Mouse (Mus musculus): ENCODE results near the gene Adamts14. TPM values are rescaled to one million over a fixed set of nuclear protein-coding genes. Genes with fewer than 3 reads are reported as not detected.

Gene Adamts14
- polyA plus RNA-seq, 1 experiment: not detected

DNA sequence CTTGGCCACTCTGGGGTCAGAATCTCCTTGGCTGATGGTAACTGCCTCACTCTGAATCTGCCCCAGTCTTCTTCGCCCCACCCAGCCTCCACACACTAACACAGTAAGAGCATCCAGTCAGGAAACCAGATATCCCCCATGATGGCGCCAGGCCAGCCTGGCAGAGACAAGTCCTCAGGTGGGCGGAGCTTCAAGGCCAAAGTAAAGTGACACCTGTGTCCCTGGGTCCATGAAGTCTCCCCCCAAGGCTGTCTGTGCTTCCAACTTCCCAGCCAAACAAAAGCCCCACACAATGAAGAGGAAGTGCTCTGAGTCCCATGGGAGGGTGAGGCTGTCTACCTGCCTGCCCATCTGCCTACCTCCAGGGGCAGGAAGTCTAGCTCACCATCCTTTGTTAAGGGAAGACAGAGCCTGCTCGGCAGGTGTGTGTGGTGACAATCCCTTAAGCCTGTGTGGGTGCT is 31.2 kb downstream of the Adamts14 start:
- no peak for TF ChIP-seq TAL1 (IDR thresholded peaks at IDR 0.05; ENCODE audit: low read length)
- TF ChIP-seq GATA1 (IDR thresholded peaks at IDR 0.05; ENCODE audit: low read length): no peak
- H3K36me3 ChIP-seq (ENCODE audit: control insufficient read depth): no peaks in the 10 kb centered on the region

DNA sequence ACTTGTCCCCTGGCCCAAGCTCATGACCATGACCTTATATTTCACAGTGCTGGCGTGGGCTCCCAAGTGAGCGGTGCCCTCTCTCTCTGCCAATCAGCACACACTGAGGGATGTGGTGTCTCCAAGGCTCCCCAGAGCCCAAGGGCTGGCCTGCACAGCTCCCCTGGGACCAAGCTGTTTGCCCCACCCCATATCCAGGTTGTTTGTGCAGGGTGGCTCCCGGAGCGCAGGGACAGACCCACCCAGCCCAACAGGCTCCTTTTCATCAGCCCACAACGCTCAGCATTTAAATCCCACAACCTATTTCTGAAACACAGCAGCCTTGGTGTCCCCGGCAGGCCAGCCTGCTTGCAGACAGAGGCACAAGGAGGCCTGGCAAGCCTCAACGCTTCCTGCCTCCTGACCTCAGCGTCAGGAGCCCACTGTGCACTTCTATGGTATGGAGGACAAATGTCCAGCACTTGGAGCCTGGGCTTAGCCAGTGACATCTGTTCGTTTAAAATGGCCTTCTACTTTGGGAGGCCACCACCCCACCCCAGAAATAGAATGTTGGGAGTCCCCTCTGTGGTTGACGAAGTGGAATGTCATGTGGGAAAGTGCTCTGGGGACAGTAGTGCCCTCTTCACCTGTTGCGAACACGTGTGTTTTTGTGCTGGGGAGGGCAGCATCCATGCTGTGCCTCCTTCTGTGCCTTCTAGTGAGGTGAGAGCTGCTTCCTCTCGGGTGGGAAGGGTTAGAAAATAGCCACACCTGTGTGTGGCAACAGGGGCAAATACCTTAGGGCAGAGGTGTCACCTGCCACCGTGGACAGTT is 32.9 kb downstream of the Adamts14 start:
- Histone ChIP-seq H3K4me1 (ENCODE audit: control insufficient read depth) (no peaks in the 10 kb centered on the region), H3K4me3 (replicated peaks) (no peak overlapping the region), H3K9me3 (ENCODE audit: control insufficient read depth, low read length) (no peaks in the 10 kb centered on the region), H3K36me3 (ENCODE audit: control insufficient read depth) (no peaks in the 10 kb centered on the region), H3K27me3 (ENCODE audit: control insufficient read depth) (no peaks in the 10 kb centered on the region)
- TF ChIP-seq GATA1 (IDR thresholded peaks at IDR 0.05; ENCODE audit: low read length) (no peak), TAL1 (IDR thresholded peaks at IDR 0.05; ENCODE audit: low read length) (no peak)

More for the DNA sequence above, 31.2 kb downstream of the Adamts14 start:
- Histone ChIP-seq H3K9me3 (ENCODE audit: control insufficient read depth, low read length) (no peaks in the 10 kb centered on the region), H3K4me3 (replicated peaks) (no peak overlapping the region), H3K4me1 (ENCODE audit: control insufficient read depth) (no peaks in the 10 kb centered on the region), H3K27me3 (ENCODE audit: control insufficient read depth) (no peaks in the 10 kb centered on the region)

DNA sequence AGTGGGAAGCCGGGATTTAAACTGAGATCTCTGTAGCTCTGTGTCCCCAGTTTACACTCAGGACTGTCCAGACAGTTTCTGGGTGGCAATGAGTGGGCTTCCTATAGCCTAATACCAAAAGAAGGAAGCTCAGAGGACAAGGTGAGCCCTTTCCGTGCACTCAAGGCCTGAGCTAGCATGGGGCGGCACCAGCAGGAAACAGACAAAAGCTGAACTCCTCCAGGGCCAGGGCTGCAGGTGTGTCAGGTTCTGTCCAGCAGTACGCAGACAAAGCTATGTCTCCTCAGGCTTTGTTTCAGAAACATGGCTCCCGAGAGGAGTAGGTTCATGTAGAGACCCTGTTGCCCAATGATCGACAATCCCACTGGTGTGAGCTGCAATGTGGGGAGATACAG is 35.9 kb downstream of the Adamts14 start:
- Histone ChIP-seq H3K36me3 (ENCODE audit: control insufficient read depth) (no peaks in the 10 kb centered on the region), H3K4me3 (replicated peaks) (no peak overlapping the region), H3K27me3 (ENCODE audit: control insufficient read depth) (no peaks in the 10 kb centered on the region), H3K4me1 (ENCODE audit: control insufficient read depth) (no peaks in the 10 kb centered on the region), H3K9me3 (ENCODE audit: control insufficient read depth, low read length) (no peaks in the 10 kb centered on the region)
- TF ChIP-seq GATA1 (IDR thresholded peaks at IDR 0.05; ENCODE audit: low read length) (no peak), TAL1 (IDR thresholded peaks at IDR 0.05; ENCODE audit: low read length) (no peak)

DNA sequence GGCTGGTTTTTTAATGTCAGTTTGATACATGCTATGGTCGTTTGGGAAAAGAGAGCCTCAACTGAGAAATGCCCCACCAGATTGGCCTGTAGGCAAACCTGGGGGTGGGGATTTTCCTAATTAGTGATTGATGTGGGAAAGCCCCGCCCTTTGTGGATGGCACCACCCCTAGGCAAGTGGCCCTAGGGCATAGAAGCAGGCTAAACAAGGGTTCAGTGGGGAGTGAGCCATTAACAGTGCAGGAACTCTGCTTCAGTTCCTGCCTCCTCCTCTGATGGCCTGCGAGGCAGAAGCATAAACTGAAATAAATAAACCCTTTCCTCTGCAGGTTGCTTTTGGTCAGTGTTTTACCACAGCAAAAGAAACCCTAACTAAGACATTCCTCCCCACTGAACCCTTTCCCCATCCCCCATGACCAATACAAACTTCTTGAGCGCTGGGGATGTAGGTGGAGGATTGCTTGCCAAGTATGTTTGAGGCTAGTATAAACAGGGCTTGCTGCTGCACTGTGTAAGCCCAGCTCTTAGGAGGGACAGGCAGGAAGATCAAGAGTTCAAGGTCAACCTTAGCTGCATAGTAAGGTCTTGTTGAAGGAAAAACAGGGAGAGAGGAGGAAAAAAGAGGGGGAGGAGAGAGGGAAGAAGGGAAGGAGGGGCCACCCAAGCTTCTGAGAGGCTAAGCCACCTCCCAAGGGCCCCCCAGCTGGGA is 36.4 kb downstream of the Adamts14 start:
- no peak overlapping the region for H3K4me3 ChIP-seq (replicated peaks)
- no peaks in the 10 kb centered on the region for H3K4me1 ChIP-seq (ENCODE audit: control insufficient read depth)
- no peaks in the 10 kb centered on the region for H3K36me3 ChIP-seq (ENCODE audit: control insufficient read depth)
- no peaks in the 10 kb centered on the region for H3K9me3 ChIP-seq (ENCODE audit: control insufficient read depth, low read length)
- TF ChIP-seq GATA1 (IDR thresholded peaks at IDR 0.05; ENCODE audit: low read length): no peak
- TF ChIP-seq TAL1 (IDR thresholded peaks at IDR 0.05; ENCODE audit: low read length): no peak
- H3K27me3 ChIP-seq (ENCODE audit: control insufficient read depth): no peaks in the 10 kb centered on the region

DNA sequence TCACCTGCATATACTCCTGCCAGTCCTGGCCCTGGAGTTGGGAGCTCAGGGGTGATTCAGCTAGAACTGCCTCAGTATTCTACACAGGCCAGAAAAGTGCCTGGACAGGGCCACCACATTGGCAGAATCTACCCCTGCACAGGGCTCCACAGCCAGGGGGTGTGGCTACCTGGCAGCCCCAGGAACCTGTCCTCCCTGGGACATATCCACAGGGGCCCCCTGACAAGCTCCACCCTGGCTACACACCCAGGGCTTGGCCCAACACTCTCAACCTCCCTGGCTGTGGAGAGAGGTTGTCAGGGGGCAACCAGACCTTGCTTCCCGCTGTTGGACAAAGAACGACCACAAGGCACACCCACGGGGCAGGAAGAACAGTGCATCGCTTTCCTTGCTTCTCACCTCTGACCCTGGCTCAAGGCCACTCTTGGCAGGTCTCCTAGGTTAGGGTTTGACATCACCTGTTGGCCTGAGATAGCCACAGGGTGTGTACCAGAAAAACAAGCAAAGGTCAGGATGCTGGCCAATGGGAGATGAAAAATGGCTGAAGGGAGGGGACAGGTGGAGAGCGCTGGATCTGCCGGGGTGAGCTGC is 37.5 kb downstream of the Adamts14 start:
- Histone ChIP-seq H3K9me3 (ENCODE audit: control insufficient read depth, low read length) (no peaks in the 10 kb centered on the region), H3K27me3 (ENCODE audit: control insufficient read depth) (no peaks in the 10 kb centered on the region), H3K36me3 (ENCODE audit: control insufficient read depth) (no peaks in the 10 kb centered on the region), H3K4me3 (replicated peaks) (no peak overlapping the region), H3K4me1 (ENCODE audit: control insufficient read depth) (no peaks in the 10 kb centered on the region)
- TF ChIP-seq TAL1 (IDR thresholded peaks at IDR 0.05; ENCODE audit: low read length): no peak
- TF ChIP-seq GATA1 (IDR thresholded peaks at IDR 0.05; ENCODE audit: low read length): no peak

DNA sequence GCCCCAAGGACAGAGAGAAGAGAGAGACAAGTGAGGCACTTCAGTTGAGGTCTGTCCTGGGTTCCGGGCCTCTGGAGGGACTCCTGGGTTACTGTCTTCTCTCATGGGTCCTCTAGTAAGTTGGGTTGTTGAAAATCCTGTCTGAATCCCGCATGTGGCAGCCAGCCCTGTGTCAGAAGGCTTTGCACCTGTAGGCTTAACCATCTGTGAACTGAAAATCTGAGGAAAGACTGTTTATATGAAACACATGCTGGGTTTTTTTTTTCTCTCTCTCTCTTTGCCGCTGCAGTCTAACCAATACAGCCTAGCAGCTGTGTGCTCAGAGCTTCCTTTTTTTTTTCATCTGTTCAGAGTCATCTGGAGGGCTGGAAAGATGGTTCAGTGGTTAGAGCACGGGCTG is 38.9 kb downstream of the Adamts14 start:
- Histone ChIP-seq H3K4me1 (ENCODE audit: control insufficient read depth) (no peaks in the 10 kb centered on the region), H3K4me3 (replicated peaks) (no peak overlapping the region), H3K9me3 (ENCODE audit: control insufficient read depth, low read length) (no peaks in the 10 kb centered on the region), H3K36me3 (ENCODE audit: control insufficient read depth) (no peaks in the 10 kb centered on the region), H3K27me3 (ENCODE audit: control insufficient read depth) (no peaks in the 10 kb centered on the region)
- TF ChIP-seq TAL1 (IDR thresholded peaks at IDR 0.05; ENCODE audit: low read length) (no peak), GATA1 (IDR thresholded peaks at IDR 0.05; ENCODE audit: low read length) (no peak)

DNA sequence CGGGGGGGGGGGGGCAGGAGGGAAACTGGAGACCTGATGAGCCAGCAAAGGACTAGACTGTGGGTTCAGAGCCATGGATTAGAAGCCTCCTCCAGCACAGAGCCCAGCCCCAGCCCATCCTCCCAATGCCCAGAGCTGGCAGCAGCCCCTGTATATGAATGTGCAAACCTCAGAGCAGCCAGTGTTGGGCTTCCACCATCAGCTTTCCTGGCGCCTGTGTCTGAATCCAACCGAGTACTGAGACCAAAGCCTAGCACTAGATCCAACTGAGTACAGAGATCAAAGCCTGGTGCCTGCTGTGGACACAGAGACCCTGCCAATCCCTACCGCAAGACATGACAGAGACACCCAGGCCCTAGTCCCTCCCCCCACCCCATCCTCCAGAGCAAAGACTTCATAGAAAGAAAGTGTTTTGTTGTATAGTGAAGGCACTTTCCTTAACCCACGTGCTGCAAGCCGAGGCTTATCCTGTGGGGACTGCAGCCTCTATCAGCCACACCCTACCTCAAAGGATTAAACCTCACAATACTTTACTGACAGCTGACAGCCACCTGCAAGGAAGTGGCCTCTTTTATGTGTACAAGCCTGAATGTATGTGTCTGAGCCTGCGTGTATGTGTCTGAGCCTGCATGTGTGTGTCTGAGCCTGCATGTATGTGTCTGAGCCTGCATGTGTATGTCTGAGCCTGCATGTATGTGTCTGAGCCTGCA is 40.2 kb downstream of the Adamts14 start:
- Histone ChIP-seq H3K4me1 (ENCODE audit: control insufficient read depth) (no peaks in the 10 kb centered on the region), H3K4me3 (replicated peaks) (no peak overlapping the region), H3K36me3 (ENCODE audit: control insufficient read depth) (no peaks in the 10 kb centered on the region), H3K9me3 (ENCODE audit: control insufficient read depth, low read length) (no peaks in the 10 kb centered on the region), H3K27me3 (ENCODE audit: control insufficient read depth) (no peaks in the 10 kb centered on the region)
- TF ChIP-seq TAL1 (IDR thresholded peaks at IDR 0.05; ENCODE audit: low read length) (no peak), GATA1 (IDR thresholded peaks at IDR 0.05; ENCODE audit: low read length) (no peak)

DNA sequence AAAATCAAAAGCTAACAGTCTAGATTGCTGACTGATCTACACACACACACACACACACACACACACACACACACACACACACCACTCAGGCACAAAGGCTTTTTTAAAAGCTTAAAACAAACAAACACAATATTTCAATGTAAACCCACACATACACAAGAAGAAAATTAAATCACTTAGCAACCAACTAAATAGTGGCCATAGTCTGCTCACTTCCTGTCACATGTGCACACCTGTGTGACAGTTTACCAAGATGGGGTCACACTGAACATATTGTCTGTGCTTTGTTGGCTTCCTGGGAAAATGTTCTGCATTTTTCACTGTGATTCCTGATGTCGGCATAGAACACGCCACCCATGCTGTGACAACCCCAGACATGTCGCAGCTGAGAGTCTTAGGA is 41.5 kb downstream of the Adamts14 start:
- no peaks in the 10 kb centered on the region for H3K4me1 ChIP-seq (ENCODE audit: control insufficient read depth)
- TF ChIP-seq TAL1 (IDR thresholded peaks at IDR 0.05; ENCODE audit: low read length) (no peak), GATA1 (IDR thresholded peaks at IDR 0.05; ENCODE audit: low read length) (no peak)
- H3K9me3 ChIP-seq (ENCODE audit: control insufficient read depth, low read length): no peaks in the 10 kb centered on the region
- H3K27me3 ChIP-seq (ENCODE audit: control insufficient read depth): no peaks in the 10 kb centered on the region
- H3K36me3 ChIP-seq (ENCODE audit: control insufficient read depth): no peaks in the 10 kb centered on the region
- no peak overlapping the region for H3K4me3 ChIP-seq (replicated peaks)
